Mouse (Mus musculus): ENCODE measurements at regions not wholly inside any gene's neighbourhood (a gene's known extent, or its start where the extent isn't known, plus 50 kb on each side); places are given as distances from the start of the nearest gene placed in this dataset.

DNA sequence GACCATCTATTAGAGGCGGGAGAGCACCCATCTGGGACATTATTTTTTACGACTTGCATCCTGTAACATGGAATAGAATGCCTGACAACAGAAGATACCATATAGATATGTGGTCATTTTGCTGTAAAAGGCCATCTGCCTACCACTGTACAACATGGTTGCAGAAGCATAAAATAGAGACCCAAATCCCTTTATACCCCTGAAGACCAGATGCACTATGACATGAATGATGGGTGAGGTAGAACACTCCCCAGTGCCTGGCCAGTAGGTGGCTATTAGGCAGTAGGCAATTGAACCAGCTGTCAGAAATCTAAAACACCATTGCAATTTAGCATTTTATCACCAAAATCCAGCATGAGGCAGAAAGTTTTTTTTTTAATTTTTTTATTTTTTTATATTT lies 289.6 kb downstream of the Lmo7 start:
- Histone ChIP-seq H3K9ac (replicated peaks) (no peak overlapping the region), H3K9me3 (ENCODE audit: control insufficient read depth, low read length) (no peaks in the 10 kb centered on the region), H3K27ac (no peak overlapping the region), H3K27me3 (ENCODE audit: control insufficient read depth, insufficient read depth, low read length) (no peaks in the 10 kb centered on the region), H3K4me1 (replicated peaks; ENCODE audit: control insufficient read depth in 2 of 2, insufficient read depth in 2 of 2, low read length in 1 of 2) (no peaks in the 10 kb centered on the region), H3K36me3 (replicated peaks; ENCODE audit: control insufficient read depth, insufficient read depth, low read depth) (no peaks in the 10 kb centered on the region), H3K4me2 (ENCODE audit: low read depth) (no peak overlapping the region), H3K4me3 (ENCODE audit: insufficient read depth in 1 of 2, low read depth in 2 of 2, low read length in 2 of 2) (no peak overlapping the region)
- 54% methylated on average over 2 of the region's 2 CpGs for WGBS (ENCODE audit: insufficient replicate concordance)
- TF ChIP-seq CTCF (IDR thresholded peaks at IDR 0.05; ENCODE audit: low read depth) (no peak), EP300 (IDR thresholded peaks at IDR 0.05; ENCODE audit: low read depth) (no peak)
- no peak for ATAC-seq (ENCODE audit: insufficient read depth)
- no peak for DNase-seq (ENCODE audit: low read depth in 3 of 3, low spot score in 3 of 3)

- no peaks in the 10 kb centered on the region for H3K4me1 ChIP-seq (replicated peaks; ENCODE audit: control insufficient read depth in 2 of 2, insufficient read depth in 2 of 2, low read length in 1 of 2)
- H3K27me3 ChIP-seq (ENCODE audit: control insufficient read depth, insufficient read depth, low read length) = no peaks in the 10 kb centered on the region
- no peak overlapping the region for H3K27ac ChIP-seq
- H3K4me3 ChIP-seq (ENCODE audit: insufficient read depth in 1 of 2, low read depth in 2 of 2, low read length in 2 of 2) = no peak overlapping the region
- no peak for DNase-seq (ENCODE audit: low read depth in 3 of 3, low spot score in 3 of 3)
- no peaks in the 10 kb centered on the region for H3K36me3 ChIP-seq (replicated peaks; ENCODE audit: control insufficient read depth, insufficient read depth, low read depth)
- ATAC-seq (ENCODE audit: insufficient read depth) = no peak
- TF ChIP-seq CTCF (IDR thresholded peaks at IDR 0.05; ENCODE audit: low read depth) (no peak), EP300 (IDR thresholded peaks at IDR 0.05; ENCODE audit: low read depth) (no peak)
- H3K4me2 ChIP-seq (ENCODE audit: low read depth) = no peak overlapping the region
- no peaks in the 10 kb centered on the region for H3K9me3 ChIP-seq (ENCODE audit: control insufficient read depth, low read length)
- H3K9ac ChIP-seq (replicated peaks) = no peak overlapping the region
Observed at GRCm38 (mm10) chr14:102016572-102016971, 286.8 kb downstream of the Lmo7 start.

DNA sequence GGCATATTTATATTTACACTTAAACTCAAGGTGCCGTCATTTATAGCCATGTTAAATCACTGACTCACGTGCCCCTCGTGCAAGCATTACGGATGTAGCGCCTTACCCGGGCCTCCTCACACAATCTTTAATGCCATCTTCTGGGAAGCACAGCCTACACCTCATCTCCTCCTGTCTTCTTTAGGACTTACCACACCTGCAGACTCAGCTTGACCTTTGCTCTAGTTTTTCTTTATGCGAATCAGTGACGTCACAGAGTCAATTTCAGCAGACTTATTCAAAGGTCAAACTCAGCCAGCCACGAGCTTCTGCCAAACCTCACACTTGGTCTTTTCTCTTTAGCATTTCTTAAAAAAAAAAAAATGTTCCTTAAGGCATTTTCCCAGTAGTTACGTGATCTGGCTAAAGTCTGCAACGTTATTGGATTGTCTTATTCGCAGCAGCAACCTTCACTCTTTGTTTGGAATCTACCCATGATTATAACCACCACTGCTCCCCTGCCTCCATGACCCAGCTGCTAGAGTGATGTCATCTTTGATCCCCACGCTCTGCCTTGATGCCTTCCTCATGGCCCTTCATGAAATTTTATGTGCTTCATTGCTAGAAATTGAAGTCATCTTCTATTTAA lies 285.3 kb downstream of the Lmo7 start:
- no peak overlapping the region for H3K4me3 ChIP-seq (ENCODE audit: insufficient read depth in 1 of 2, low read depth in 2 of 2, low read length in 2 of 2)
- no peaks in the 10 kb centered on the region for H3K36me3 ChIP-seq (replicated peaks; ENCODE audit: control insufficient read depth, insufficient read depth, low read depth)
- no peak overlapping the region for H3K4me2 ChIP-seq (ENCODE audit: low read depth)
- DNase-seq (ENCODE audit: low read depth in 3 of 3, low spot score in 3 of 3) (no peak), ATAC-seq (ENCODE audit: insufficient read depth) (no peak)
- no peak overlapping the region for H3K9ac ChIP-seq (replicated peaks)
- no peaks in the 10 kb centered on the region for H3K9me3 ChIP-seq (ENCODE audit: control insufficient read depth, low read length)
- no peak overlapping the region for H3K27ac ChIP-seq
- TF ChIP-seq EP300 (IDR thresholded peaks at IDR 0.05; ENCODE audit: low read depth) = no peak
- TF ChIP-seq CTCF (IDR thresholded peaks at IDR 0.05; ENCODE audit: low read depth) = no peak
- no peaks in the 10 kb centered on the region for H3K4me1 ChIP-seq (replicated peaks; ENCODE audit: control insufficient read depth in 2 of 2, insufficient read depth in 2 of 2, low read length in 1 of 2)
- 74% methylated on average over 13 of the region's 13 CpGs for WGBS (ENCODE audit: insufficient replicate concordance)
- H3K27me3 ChIP-seq (ENCODE audit: control insufficient read depth, insufficient read depth, low read length) = no peaks in the 10 kb centered on the region

DNA sequence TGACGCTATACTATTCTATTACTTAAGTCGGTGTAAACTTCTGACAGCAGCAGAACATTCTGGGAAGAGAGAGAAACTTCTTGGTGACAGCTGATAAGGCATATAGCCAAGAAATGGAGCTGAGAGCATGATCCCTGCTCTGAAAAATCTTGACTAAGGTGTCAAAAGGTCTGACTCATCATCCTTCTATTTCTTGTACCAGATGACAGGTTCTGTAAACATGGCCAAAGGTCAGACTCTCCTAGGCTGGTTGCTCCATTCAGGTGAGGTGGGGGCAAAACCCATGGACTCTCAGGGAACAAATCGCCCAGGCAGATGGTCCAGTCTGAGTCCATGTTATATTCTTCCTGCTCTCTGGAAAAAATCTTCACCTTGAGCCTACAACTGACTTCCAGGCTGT lies 283.5 kb downstream of the Lmo7 start:
- Histone ChIP-seq H3K4me1 (replicated peaks; ENCODE audit: control insufficient read depth in 2 of 2, insufficient read depth in 2 of 2, low read length in 1 of 2) (no peaks in the 10 kb centered on the region), H3K4me3 (ENCODE audit: insufficient read depth in 1 of 2, low read depth in 2 of 2, low read length in 2 of 2) (no peak overlapping the region), H3K36me3 (replicated peaks; ENCODE audit: control insufficient read depth, insufficient read depth, low read depth) (no peaks in the 10 kb centered on the region), H3K9me3 (ENCODE audit: control insufficient read depth, low read length) (no peaks in the 10 kb centered on the region), H3K27ac (no peak overlapping the region), H3K27me3 (ENCODE audit: control insufficient read depth, insufficient read depth, low read length) (no peaks in the 10 kb centered on the region), H3K4me2 (ENCODE audit: low read depth) (no peak overlapping the region), H3K9ac (replicated peaks) (no peak overlapping the region)
- TF ChIP-seq CTCF (IDR thresholded peaks at IDR 0.05; ENCODE audit: low read depth) = no peak
- TF ChIP-seq EP300 (IDR thresholded peaks at IDR 0.05; ENCODE audit: low read depth) = no peak
- WGBS (ENCODE audit: insufficient replicate concordance) = 33% methylated on average over 3 of the region's 3 CpGs
- ATAC-seq (ENCODE audit: insufficient read depth) = no peak
- no peak for DNase-seq (ENCODE audit: low read depth in 3 of 3, low spot score in 3 of 3)

GRCm38 (mm10) chr14:101997535-101997934 lies 267.8 kb downstream of the Lmo7 start:
- Histone ChIP-seq H3K27me3 (ENCODE audit: control insufficient read depth, insufficient read depth, low read length) (no peaks in the 10 kb centered on the region), H3K9me3 (ENCODE audit: control insufficient read depth, low read length) (no peaks in the 10 kb centered on the region), H3K4me3 (ENCODE audit: insufficient read depth in 1 of 2, low read depth in 2 of 2, low read length in 2 of 2) (no peak overlapping the region), H3K4me1 (replicated peaks; ENCODE audit: control insufficient read depth in 2 of 2, insufficient read depth in 2 of 2, low read length in 1 of 2) (no peaks in the 10 kb centered on the region), H3K27ac (no peak overlapping the region), H3K4me2 (ENCODE audit: low read depth) (no peak overlapping the region), H3K36me3 (replicated peaks; ENCODE audit: control insufficient read depth, insufficient read depth, low read depth) (no peaks in the 10 kb centered on the region), H3K9ac (replicated peaks) (no peak overlapping the region)
- DNase-seq (ENCODE audit: low read depth in 3 of 3, low spot score in 3 of 3) (no peak), ATAC-seq (ENCODE audit: insufficient read depth) (no peak)
- 44% methylated on average over 4 of the region's 4 CpGs for WGBS (ENCODE audit: insufficient replicate concordance)
- TF ChIP-seq EP300 (IDR thresholded peaks at IDR 0.05; ENCODE audit: low read depth) (no peak), CTCF (IDR thresholded peaks at IDR 0.05; ENCODE audit: low read depth) (no peak)
